Mouse (Mus musculus) midbrain, embryonic 13.5 days (tissue): Measurements from ENCODE around the gene Slc2a10. TPM values are rescaled to one million over a fixed set of nuclear protein-coding genes. Genes with fewer than 3 reads are reported as not detected.

Experiments
- ATAC-seq: fragments of 200-750 bp; cut with Nextera tagmentation; 2 replicates; pipeline ENCODE4 v1.8.0; 2017; ENCODE audit warnings: mild to moderate bottlenecking, moderate TSS enrichment, moderate library complexity
- H3K27ac ChIP-seq: fragments of 300-500 bp; sonication (generic); 2 replicates; pipeline ENCODE4 v1.5.1; 2015; ENCODE audit warnings: inconsistent platforms, mild to moderate bottlenecking, moderate library complexity
- H3K27me3 ChIP-seq: fragments of 300-500 bp; sonication (generic); 2 replicates; pipeline ENCODE4 v1.6.1; 2015; ENCODE audit warnings: mild to moderate bottlenecking, inconsistent platforms
- H3K36me3 ChIP-seq: fragments of 300-500 bp; sonication (generic); 2 replicates; pipeline ENCODE4 v1.6.1; 2015; ENCODE audit warnings: mild to moderate bottlenecking, inconsistent platforms
- H3K4me1 ChIP-seq: fragments of 300-500 bp; sonication (generic); replicated peaks from 2 replicates; pipeline ENCODE4 v1.6.1; 2015; ENCODE audit warnings: inconsistent platforms
- H3K4me2 ChIP-seq: fragments of 300-500 bp; sonication (generic); replicated peaks from 2 replicates; pipeline ENCODE4 v1.6.1; 2015; ENCODE audit warnings: moderate library complexity, mild to moderate bottlenecking, inconsistent platforms
- H3K4me3 ChIP-seq: fragments of 300-500 bp; sonication (generic); replicated peaks from 2 replicates; pipeline ENCODE4 v1.5.1; 2015; ENCODE audit warnings: mild to moderate bottlenecking, inconsistent platforms
- H3K9ac ChIP-seq: fragments of 300-500 bp; sonication (generic); replicated peaks from 2 replicates; pipeline ENCODE4 v1.6.1; 2015; ENCODE audit warnings: mild to moderate bottlenecking, inconsistent platforms
- H3K9me3 ChIP-seq: fragments of 300-500 bp; sonication (generic); 2 replicates; pipeline ENCODE4 v1.6.1; 2016; ENCODE audit warnings: mild to moderate bottlenecking, inconsistent platforms
- WGBS: fragments of 180-500 bp; shearing (Covaris S2); methylation state at CpG from one replicate; pipeline ENCODE4 v1.1.7; 2015; 5-methylcytosine and 5-hydroxymethylcytosine counted together
- polyA plus RNA-seq: library from polyadenylated mRNA; unstranded; fragments of >200 nt; fragmentation: Nextera tagmentation; extraction: Ambion mirVana; gene quantifications from 2 replicates; pipeline ENCODE4 v1.2.1, GENCODE M21; 2015

Slc2a10 gene
- polyA plus RNA-seq, 1 experiment from 2014 or later: 2.6 TPM

DNA sequence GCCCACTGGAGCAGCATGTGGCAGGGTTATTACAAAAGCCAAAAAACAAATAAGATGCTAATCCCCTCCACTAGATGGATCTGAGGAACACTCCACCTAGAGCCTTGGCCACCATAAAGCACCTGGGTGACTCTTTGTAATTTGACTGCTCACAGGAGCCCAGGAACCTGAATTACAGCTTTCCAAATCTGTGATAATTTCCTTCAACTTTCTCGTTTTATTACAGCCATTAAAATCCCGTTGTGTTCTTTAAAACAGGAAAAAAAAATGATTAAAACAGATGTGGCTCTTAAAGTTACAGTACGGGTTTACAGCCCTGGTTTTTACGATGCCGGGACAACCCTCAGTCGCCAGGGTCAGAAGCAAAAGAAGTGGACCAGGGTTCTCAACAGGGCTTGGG, 63.3 kb downstream of the Slc2a10 start:
- 84% methylated on average over 6 of the region's 6 CpGs for WGBS
- Histone ChIP-seq H3K27me3 (peaks cover 15% of the 10 kb centered on the region; the same call in 1 of the 2 replicates), H3K4me3 (no peak overlapping the region), H3K9me3 (no peaks in the 10 kb centered on the region), H3K27ac (no peak overlapping the region), H3K36me3 (no peaks in the 10 kb centered on the region), H3K9ac (no peak overlapping the region), H3K4me2 (no peak overlapping the region), H3K4me1 (peaks cover 33% of the 10 kb centered on the region)
- ATAC-seq: no peak

DNA sequence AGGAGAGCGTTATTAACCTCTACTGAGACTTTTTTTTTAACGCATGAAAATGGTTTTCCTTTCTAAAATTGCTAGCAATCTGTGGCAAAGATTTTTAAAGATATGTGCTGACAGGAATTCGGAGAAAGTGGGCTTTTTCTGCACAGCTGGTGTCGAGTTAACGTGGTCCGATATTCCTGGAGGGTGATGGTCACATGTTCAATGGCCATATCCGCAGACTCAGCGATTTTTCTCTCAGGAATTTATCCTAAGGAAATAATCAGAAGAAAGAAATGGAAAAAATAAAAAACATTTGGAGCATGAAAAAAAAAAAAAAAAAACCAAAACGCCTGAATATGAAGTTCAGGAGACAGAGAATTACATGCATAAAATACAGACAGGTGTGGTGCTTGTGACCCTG, 64.2 kb downstream of the Slc2a10 start:
- Histone ChIP-seq H3K27me3 (0 out of 2 replicates have a peak, but pooled peaks cover 9% of the 10 kb centered on the region), H3K9ac (no peak overlapping the region), H3K4me1 (peaks cover 33% of the 10 kb centered on the region), H3K27ac (no peak overlapping the region), H3K36me3 (no peaks in the 10 kb centered on the region), H3K9me3 (no peaks in the 10 kb centered on the region), H3K4me2 (no peak overlapping the region), H3K4me3 (no peak overlapping the region)
- WGBS: 75% methylated on average over 9 of the region's 9 CpGs
- ATAC-seq: no peak

DNA sequence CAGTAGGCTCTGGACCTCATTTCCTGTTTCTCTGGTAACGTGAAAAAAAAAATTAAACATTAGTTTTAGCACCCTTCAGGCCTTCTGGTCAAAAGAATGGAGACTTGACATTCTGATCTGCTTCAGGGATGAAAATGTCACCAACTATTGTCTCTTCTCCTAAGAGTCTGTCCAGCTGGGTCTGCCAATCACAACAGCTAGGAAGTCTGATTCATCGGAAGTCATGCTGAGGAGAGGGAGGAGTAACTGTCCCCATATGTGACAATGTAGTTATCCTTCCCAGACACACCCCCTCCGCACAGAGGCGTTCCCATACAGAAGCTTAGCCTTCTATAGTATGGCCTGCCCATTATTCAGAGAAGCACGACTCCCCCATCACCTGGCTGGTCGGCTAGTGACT, 65.3 kb downstream of the Slc2a10 start:
- 35% methylated on average over 6 of the region's 6 CpGs for WGBS
- H3K9me3 ChIP-seq: no peaks in the 10 kb centered on the region
- ATAC-seq: no peak

More for the DNA sequence above, 65.3 kb downstream of the Slc2a10 start:
- Histone ChIP-seq H3K9ac (no peak overlapping the region), H3K36me3 (no peaks in the 10 kb centered on the region), H3K4me1 (peaks cover 23% of the 10 kb centered on the region), H3K27me3 (0 out of 2 replicates have a peak, but pooled peaks cover 1% of the 10 kb centered on the region), H3K27ac (no peak overlapping the region), H3K4me2 (no peak overlapping the region), H3K4me3 (no peak overlapping the region)

Other genes starting within 250 kb of the Slc2a10 start
- gene Slc35c2, start 215.9 kb upstream of the Slc2a10 start, polyA plus RNA-seq: 69.6 and 73.8 TPM in 2 replicates
- gene Elmo2, start 177.3 kb upstream of the Slc2a10 start, polyA plus RNA-seq: 91.6 and 98.6 TPM in 2 replicates
- gene Zfp663, start 135.1 kb upstream of the Slc2a10 start, polyA plus RNA-seq: 10.4 and 10.5 TPM in 2 replicates
- 14.1 and 14.5 TPM in 2 replicates for gene Zfp334, start 115.5 kb upstream of the Slc2a10 start, polyA plus RNA-seq
- not detected in 2 replicates for gene Ocstamp, start 103.4 kb upstream of the Slc2a10 start, polyA plus RNA-seq
- gene Slc13a3, start 30.6 kb upstream of the Slc2a10 start, polyA plus RNA-seq: 3.4 TPM in 2 replicates
- gene Trp53rka, start 10.5 kb upstream of the Slc2a10 start, polyA plus RNA-seq: 44.2 and 47.8 TPM in 2 replicates
- 4.4 TPM in 2 replicates for gene Eya2, start 91.2 kb downstream of the Slc2a10 start, polyA plus RNA-seq